Mouse (Mus musculus) hindbrain, postnatal 0 days (tissue): ENCODE results near the gene Henmt1. TPM values are rescaled to one million over a fixed set of nuclear protein-coding genes. Genes with fewer than 3 reads are reported as not detected.
A peak's percentile ranks its signal among the peaks of the same experiment; 100 is the strongest.

Experiments
- ATAC-seq: fragments of 200-750 bp; cut with Nextera tagmentation; 2 replicates; pipeline ENCODE4 v1.8.0; 2017; ENCODE audit warnings: mild to moderate bottlenecking, moderate TSS enrichment, moderate library complexity
- DNase-seq: peaks from one replicate; pipeline ENCODE4 v3.0.0-alpha.2; 2015; ENCODE audit warnings: low spot score
- H3K27ac ChIP-seq: fragments of 300-500 bp; sonication (generic); 2 replicates; pipeline ENCODE4 v1.5.1; 2014; ENCODE audit warnings: mild to moderate bottlenecking
- H3K27me3 ChIP-seq: fragments of 300-500 bp; sonication (generic); 2 replicates; pipeline ENCODE4 v1.6.1; 2014; ENCODE audit warnings: low read length, mixed read lengths; ENCODE audit not compliant: insufficient read depth
- H3K36me3 ChIP-seq: fragments of 300-500 bp; sonication (generic); 2 replicates; pipeline ENCODE4 v1.6.1; 2014; ENCODE audit warnings: low read length, mixed read lengths; ENCODE audit not compliant: insufficient read depth
- H3K4me1 ChIP-seq: fragments of 300-500 bp; sonication (generic); 2 replicates; pipeline ENCODE4 v1.6.1; 2014; ENCODE audit warnings: antibody characterized with exemption, low read length, mixed read lengths; ENCODE audit not compliant: insufficient read depth
- H3K4me2 ChIP-seq: fragments of 300-500 bp; sonication (generic); 2 replicates; pipeline ENCODE4 v1.6.1; 2014; ENCODE audit warnings: low read depth, mild to moderate bottlenecking, low read length, moderate library complexity, mixed read lengths
- H3K4me3 ChIP-seq: fragments of 300-500 bp; sonication (generic); 2 replicates; pipeline ENCODE4 v1.5.1; 2014; ENCODE audit warnings: low read length
- H3K9ac ChIP-seq: fragments of 300-500 bp; sonication (generic); replicated peaks from 2 replicates; pipeline ENCODE4 v1.6.1; 2014; ENCODE audit warnings: mild to moderate bottlenecking, low read length, moderate library complexity, mixed read lengths
- H3K9me3 ChIP-seq: fragments of 300-500 bp; sonication (generic); 2 replicates; pipeline ENCODE4 v1.6.1; 2016; ENCODE audit warnings: low read length, mixed read lengths
- CTCF ChIP-seq: IDR thresholded peaks from 2 replicates; pipeline ENCODE4 v1.5.1; 2016; ENCODE audit warnings: antibody characterized with exemption, control low read depth, low read depth
- WGBS: fragments of 180-500 bp; shearing (Covaris S2); extraction: QIAGEN DNeasy Blood & Tissue Kit; methylation state at CpG from one replicate; pipeline ENCODE4 v1.1.7; 2014; 5-methylcytosine and 5-hydroxymethylcytosine counted together
- polyA plus RNA-seq: library from polyadenylated mRNA; unstranded; fragments of >200 nt; fragmentation: Nextera tagmentation; extraction: Ambion mirVana; gene quantifications from 2 replicates; pipeline ENCODE4 v1.2.1, GENCODE M21; 2015
- total RNA-seq: library from RNA; depleted of rRNA; stranded (reverse); fragments of >200 nt; gene quantifications from 2 replicates; pipeline ENCODE4 v1.2.3, GENCODE M21; 2014

Henmt1 gene
- total and polyA plus RNA-seq, 2 experiments from 2014 or later = 2.0 to 2.2 TPM

DNA sequence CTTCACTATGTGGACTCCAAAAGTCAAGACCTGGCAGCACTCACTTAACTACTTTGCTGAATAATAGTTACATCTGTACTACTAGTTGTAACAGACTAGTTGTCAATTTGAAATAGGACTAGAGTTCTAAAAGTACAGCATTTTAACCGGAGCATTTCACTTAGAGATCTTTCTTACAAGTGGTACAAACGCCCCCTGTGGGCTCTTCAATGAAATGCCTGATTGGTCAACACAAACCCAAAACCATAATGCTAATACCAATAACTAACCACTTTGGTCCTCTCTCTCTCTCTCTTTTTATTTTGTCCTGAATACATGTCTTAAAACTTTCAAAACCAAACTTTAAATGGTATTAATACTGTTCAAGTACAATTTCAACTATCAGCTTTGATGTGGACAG, 37.6 kb upstream of the Henmt1 start:
- Histone ChIP-seq H3K27me3 (no peaks in the 10 kb centered on the region), H3K4me2 (no peak overlapping the region), H3K4me3 (no peak overlapping the region), H3K36me3 (peaks cover 21% of the 10 kb centered on the region), H3K9ac (no peak overlapping the region), H3K9me3 (no peaks in the 10 kb centered on the region), H3K4me1 (no peaks in the 10 kb centered on the region), H3K27ac (no peak overlapping the region)
- no peak for ATAC-seq
- WGBS = 42% methylated on average over 2 of the region's 2 CpGs
- peak; percentile 31 for DNase-seq
- TF ChIP-seq CTCF = no peak

DNA sequence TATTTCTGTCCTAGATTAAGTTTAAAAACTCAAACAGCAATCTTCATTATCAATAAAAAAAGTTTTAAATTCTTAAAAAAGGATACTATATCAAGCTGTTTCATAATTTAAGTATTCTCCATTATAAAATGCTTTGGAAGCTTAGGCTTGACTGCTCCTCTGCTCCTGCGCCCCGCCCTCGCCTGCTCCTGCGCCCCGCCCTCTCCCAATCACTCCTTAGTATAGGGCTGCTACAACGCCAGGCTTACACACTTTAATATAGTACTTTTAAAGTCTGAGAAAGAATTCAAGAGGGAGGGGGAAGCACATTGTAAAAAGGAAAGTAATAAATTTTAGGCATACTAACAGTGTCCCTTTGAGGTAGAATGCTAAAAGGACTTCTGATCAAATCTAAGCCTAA, 36.7 kb upstream of the Henmt1 start:
- Histone ChIP-seq H3K4me3 (no peak overlapping the region), H3K4me2 (no peak overlapping the region), H3K9ac (no peak overlapping the region), H3K36me3 (peaks cover 26% of the 10 kb centered on the region), H3K27me3 (no peaks in the 10 kb centered on the region), H3K4me1 (no peaks in the 10 kb centered on the region), H3K27ac (no peak overlapping the region), H3K9me3 (no peaks in the 10 kb centered on the region)
- TF ChIP-seq CTCF = no peak
- no peak for ATAC-seq
- WGBS = 95% methylated on average over 6 of the region's 6 CpGs
- no peak for DNase-seq

DNA sequence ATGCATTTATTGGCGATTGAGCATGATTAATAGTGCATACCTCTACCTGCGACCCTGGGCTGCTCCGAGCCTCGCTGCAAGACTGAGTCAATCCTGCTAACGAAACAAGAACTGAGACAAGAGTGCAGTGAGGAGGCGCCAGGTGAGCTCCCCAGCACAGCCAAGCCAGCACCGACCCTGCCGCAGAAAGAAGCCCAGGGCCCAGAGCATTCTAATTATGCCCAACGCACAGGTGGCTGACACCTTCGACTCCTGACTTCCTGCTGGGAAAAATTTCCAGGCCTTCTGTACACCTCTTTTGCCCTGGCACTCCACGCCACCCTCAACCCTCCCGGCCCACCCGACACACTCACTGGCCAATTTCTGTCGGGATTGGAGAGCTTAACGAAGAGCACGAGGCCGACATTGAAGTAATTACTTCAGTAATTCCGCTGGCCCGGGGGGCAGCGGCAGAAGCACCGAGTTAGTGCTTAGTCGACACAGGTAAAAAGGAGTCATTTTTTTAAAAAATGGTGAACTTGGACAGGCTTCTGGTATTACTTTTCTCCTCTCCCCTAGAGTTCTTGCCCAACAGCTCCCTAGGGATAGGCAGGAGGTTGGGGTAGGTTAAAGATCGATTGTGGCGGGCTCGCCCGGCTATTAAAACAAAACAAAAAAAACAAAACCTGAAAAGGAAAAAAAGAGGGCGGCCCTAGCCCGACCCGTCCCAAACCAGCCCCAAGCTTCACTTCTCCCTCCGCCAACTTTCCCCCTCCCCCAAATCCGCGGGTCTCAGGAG, 29.2 kb upstream of the Henmt1 start:
- ATAC-seq = no peak
- H3K27me3 ChIP-seq = no peaks in the 10 kb centered on the region
- no peak for TF ChIP-seq CTCF
- peak overlapping the region; percentile 97 for H3K4me2 ChIP-seq
- DNase-seq = peak; percentile 10
- peak overlapping the region; percentile 77 for H3K9ac ChIP-seq
- peak overlapping the region; percentile 93 for H3K27ac ChIP-seq
- peaks cover 8% of the 10 kb centered on the region; the same call in 1 of the 2 replicates for H3K36me3 ChIP-seq
- no peaks in the 10 kb centered on the region for H3K9me3 ChIP-seq
- H3K4me3 ChIP-seq = peak overlapping the region; percentile 95
- under 1% methylated on average over 31 of the region's 32 CpGs for WGBS
- peaks cover 7% of the 10 kb centered on the region; the same call in 1 of the 2 replicates for H3K4me1 ChIP-seq

DNA sequence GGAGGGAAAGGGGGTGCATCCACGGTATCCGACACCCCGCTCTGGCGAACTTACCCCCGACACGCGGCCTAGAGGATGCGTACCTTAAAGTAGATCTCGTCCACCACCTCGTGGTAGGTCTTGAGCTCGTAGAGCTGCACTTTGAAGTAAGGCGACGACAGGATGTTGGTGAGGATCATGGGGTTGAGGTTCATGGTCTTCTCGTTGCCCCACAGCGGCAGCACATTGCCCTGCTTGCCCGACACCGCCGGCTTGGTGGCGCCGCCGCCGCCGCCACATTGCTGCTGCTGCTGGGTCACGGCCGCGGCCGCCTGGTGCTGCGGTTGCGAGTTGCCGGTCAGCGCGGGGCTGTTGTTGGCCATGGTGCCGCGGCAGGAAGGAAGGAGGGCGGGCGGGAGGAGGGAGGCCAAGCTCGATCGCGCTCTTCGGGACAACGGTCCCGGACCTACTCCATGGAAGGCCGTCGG, 28.6 kb upstream of the Henmt1 start:
- Histone ChIP-seq H3K36me3 (peaks cover 8% of the 10 kb centered on the region; the same call in 1 of the 2 replicates), H3K9me3 (no peaks in the 10 kb centered on the region), H3K4me2 (peak overlapping the region; percentile 97), H3K9ac (peak overlapping the region; percentile 77), H3K4me1 (peaks cover 7% of the 10 kb centered on the region; the same call in 1 of the 2 replicates), H3K4me3 (peak overlapping the region; percentile 95), H3K27ac (peak overlapping the region; percentile 93), H3K27me3 (no peaks in the 10 kb centered on the region)
- peak; percentile 71 for TF ChIP-seq CTCF
- under 1% methylated on average over 33 of the region's 44 CpGs for WGBS
- DNase-seq = peak; percentile 81
- peak; percentile 89 for ATAC-seq

DNA sequence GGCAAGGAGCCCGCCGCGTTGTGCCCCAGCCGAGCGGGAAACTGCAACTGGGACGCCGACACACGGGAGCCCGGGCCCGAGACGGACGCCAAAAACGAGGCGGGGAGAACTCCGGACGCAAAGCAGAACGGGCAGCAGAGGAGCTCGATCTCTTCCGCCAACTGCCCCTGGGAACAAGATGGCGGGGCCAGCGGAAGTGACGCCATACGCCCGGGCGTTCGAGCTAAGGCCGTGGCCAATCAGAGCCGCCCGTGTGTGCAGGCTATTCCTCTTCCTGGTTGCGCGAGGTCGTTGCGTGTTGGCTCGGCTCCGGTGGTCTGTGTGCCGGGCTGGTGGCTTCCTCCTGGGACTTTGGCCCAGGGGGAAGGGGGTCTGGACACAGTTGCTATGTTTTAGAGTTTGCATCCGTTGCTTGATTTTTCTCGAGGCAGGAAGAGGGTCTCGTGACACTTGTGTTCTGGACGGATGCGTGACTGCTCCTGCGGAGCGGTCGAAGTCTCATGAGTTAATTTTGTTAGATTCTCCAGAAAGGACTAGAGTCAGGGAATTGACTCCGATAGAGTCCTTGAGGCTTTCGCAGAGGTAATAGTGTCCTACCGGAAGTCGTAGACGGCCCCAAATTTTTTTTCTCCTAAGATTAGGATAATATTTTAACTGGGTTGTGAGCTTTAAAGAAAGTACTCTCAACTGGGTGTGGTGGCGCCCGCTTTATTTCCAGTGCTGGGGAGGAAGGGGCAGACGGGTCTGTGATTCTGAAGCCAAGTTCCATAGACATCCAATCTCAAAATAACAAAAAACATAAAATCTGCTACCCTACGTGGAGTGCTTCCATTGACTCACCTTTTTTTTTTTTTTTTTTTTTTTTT, 27.9 kb upstream of the Henmt1 start, which contains the start of gene Prpf38b:
Prpf38b (minus strand) TSS at position 180 of the 866 bp plus-strand sequence.
- Histone ChIP-seq H3K9me3 (no peaks in the 10 kb centered on the region), H3K9ac (peak within 1 kb of the TSS; percentile 77), H3K36me3 (peaks cover 8% of the 10 kb centered on the region; the same call in 1 of the 2 replicates), H3K27me3 (no peaks in the 10 kb centered on the region), H3K4me1 (peaks cover 7% of the 10 kb centered on the region; the same call in 1 of the 2 replicates), H3K4me3 (peak within 1 kb of the TSS; percentile 95), H3K4me2 (peak within 1 kb of the TSS; percentile 97), H3K27ac (peak within 1 kb of the TSS; percentile 93)
- DNase-seq = peak; percentile 99
- no peak for TF ChIP-seq CTCF
- under 1% methylated on average over 53 of the region's 53 CpGs for WGBS
- peak; percentile 100 for ATAC-seq

DNA sequence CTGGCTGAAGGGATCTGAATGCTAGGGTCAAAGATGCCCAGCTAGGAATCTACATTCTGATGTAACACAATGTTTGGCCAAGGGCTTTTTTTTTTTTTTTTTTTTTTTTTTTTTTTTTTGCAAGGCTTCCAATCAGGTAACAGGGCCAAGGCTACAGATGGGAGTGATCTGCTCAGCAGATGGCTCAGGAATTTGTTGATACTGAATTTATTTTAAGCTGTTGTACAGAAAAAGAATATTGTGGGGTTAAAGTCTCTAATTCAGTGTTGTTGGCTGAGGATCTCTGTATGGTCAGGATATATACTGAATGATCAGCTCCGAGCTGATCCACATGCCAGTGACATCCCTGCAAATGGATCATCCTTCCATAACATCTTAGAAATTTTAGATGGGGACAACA, 23.7 kb upstream of the Henmt1 start:
- 90% methylated on average over 1 of the region's 1 CpGs for WGBS
- no peak for TF ChIP-seq CTCF
- DNase-seq = no peak
- Histone ChIP-seq H3K27ac (no peak overlapping the region), H3K4me1 (no peaks in the 10 kb centered on the region), H3K4me2 (no peak overlapping the region), H3K9ac (no peak overlapping the region), H3K36me3 (no peaks in the 10 kb centered on the region), H3K9me3 (no peaks in the 10 kb centered on the region), H3K27me3 (no peaks in the 10 kb centered on the region), H3K4me3 (no peak overlapping the region)
- ATAC-seq = no peak
